Mouse (Mus musculus) small intestine, adult 2 months (tissue): Measurements from ENCODE around the gene Adcy5. TPM values are rescaled to one million over a fixed set of nuclear protein-coding genes. Genes with fewer than 3 reads are reported as not detected.

Experiments used
- H3K27ac ChIP-seq: fragments of 200-500 bp; 2 replicates; pipeline ENCODE4 v1.5.1; 2012; ENCODE audit warnings: low read depth, low read length, control low read depth, inconsistent platforms; ENCODE audit not compliant: insufficient read depth
- H3K27me3 ChIP-seq: fragments of 200-500 bp; 2 replicates; pipeline ENCODE4 v1.6.1; 2012; ENCODE audit warnings: mild to moderate bottlenecking, moderate library complexity, low read length, inconsistent platforms; ENCODE audit not compliant: control insufficient read depth, insufficient read depth
- H3K36me3 ChIP-seq: fragments of 200-500 bp; 2 replicates; pipeline ENCODE4 v1.6.1; 2012; ENCODE audit warnings: mild to moderate bottlenecking, low read length, control low read depth, inconsistent platforms; ENCODE audit not compliant: control insufficient read depth, insufficient read depth
- H3K4me1 ChIP-seq: fragments of 200-500 bp; 2 replicates; pipeline ENCODE4 v1.6.1; 2012; ENCODE audit warnings: low read length, inconsistent platforms, mixed read lengths; ENCODE audit not compliant: control insufficient read depth, insufficient read depth, insufficient read length
- H3K4me3 ChIP-seq: fragments of 200-500 bp; 2 replicates; pipeline ENCODE4 v1.5.1; 2012; ENCODE audit warnings: low read depth, mild to moderate bottlenecking, control low read depth, inconsistent platforms, low read length, moderate library complexity
- CTCF ChIP-seq: fragments of 200-500 bp; IDR thresholded peaks from 2 replicates; pipeline ENCODE4 v1.5.1; 2012; ENCODE audit warnings: low read depth, mild to moderate bottlenecking, control low read depth, inconsistent platforms, low read length, moderate library complexity, mixed read lengths; ENCODE audit not compliant: insufficient replicate concordance, insufficient read length; ENCODE audit errors: extremely low read depth
- POLR2A ChIP-seq: fragments of 200-500 bp; IDR thresholded peaks from 2 replicates; pipeline ENCODE4 v1.6.1; 2012; ENCODE audit warnings: low read depth, mild to moderate bottlenecking, control low read depth, inconsistent platforms, low read length, moderate library complexity
- WGBS: fragments of 180-500 bp; shearing (Covaris S2); methylation state at CpG from one replicate; pipeline ENCODE4 v1.1.7; 2018; 5-methylcytosine and 5-hydroxymethylcytosine counted together
- polyA plus RNA-seq: library from polyadenylated mRNA; depleted of rRNA; stranded (reverse); fragments of >200 nt; gene quantifications from 2 replicates; pipeline ENCODE4 v1.2.3, GENCODE M21; 2012

The Adcy5 gene
- polyA plus RNA-seq, 1 experiment: 13.0 TPM

- WGBS: 72% methylated on average over 5 of the region's 5 CpGs
- no peak overlapping the region for H3K27ac ChIP-seq
- TF ChIP-seq POLR2A (no peak), CTCF (no peak)
Measured at GRCm38 (mm10) chr16:35205681-35206080, 51.0 kb downstream of the Adcy5 start.

GRCm38 (mm10) chr16:35206426-35206825 lies 51.7 kb downstream of the Adcy5 start:
- H3K4me1 ChIP-seq: no peaks in the 10 kb centered on the region
- no peak overlapping the region for H3K4me3 ChIP-seq
- no peaks in the 10 kb centered on the region for H3K36me3 ChIP-seq
- TF ChIP-seq POLR2A: no peak
- TF ChIP-seq CTCF: no peak
- no peaks in the 10 kb centered on the region for H3K27me3 ChIP-seq
- no peak overlapping the region for H3K27ac ChIP-seq
- WGBS: 78% methylated on average over 6 of the region's 6 CpGs

More at GRCm38 (mm10) chr16:35205681-35206080, 51.0 kb downstream of the Adcy5 start:
- Histone ChIP-seq H3K4me1 (no peaks in the 10 kb centered on the region), H3K36me3 (no peaks in the 10 kb centered on the region), H3K27me3 (no peaks in the 10 kb centered on the region), H3K4me3 (no peak overlapping the region)

- Histone ChIP-seq H3K4me3 (no peak overlapping the region), H3K27me3 (no peaks in the 10 kb centered on the region), H3K36me3 (no peaks in the 10 kb centered on the region), H3K27ac (no peak overlapping the region), H3K4me1 (no peaks in the 10 kb centered on the region)
- TF ChIP-seq POLR2A: no peak
- no peak for TF ChIP-seq CTCF
- WGBS: 60% methylated on average over 3 of the region's 3 CpGs
Measured at GRCm38 (mm10) chr16:35208796-35209195, 54.1 kb downstream of the Adcy5 start.

GRCm38 (mm10) chr16:35209753-35210152 lies 55.1 kb downstream of the Adcy5 start:
- TF ChIP-seq CTCF: no peak
- no peak for TF ChIP-seq POLR2A

GRCm38 (mm10) chr16:35215047-35215446 lies 60.4 kb downstream of the Adcy5 start:
- no peaks in the 10 kb centered on the region for H3K36me3 ChIP-seq
- H3K27ac ChIP-seq: no peak overlapping the region
- 47% methylated on average over 7 of the region's 7 CpGs for WGBS
- H3K4me1 ChIP-seq: no peaks in the 10 kb centered on the region; the same call in 1 of the 2 replicates
- H3K27me3 ChIP-seq: no peaks in the 10 kb centered on the region
- no peak overlapping the region for H3K4me3 ChIP-seq
- TF ChIP-seq POLR2A (no peak), CTCF (no peak)

More at GRCm38 (mm10) chr16:35209753-35210152, 55.1 kb downstream of the Adcy5 start:
- Histone ChIP-seq H3K4me3 (no peak overlapping the region), H3K36me3 (no peaks in the 10 kb centered on the region), H3K27ac (no peak overlapping the region), H3K4me1 (no peaks in the 10 kb centered on the region; the same call in 1 of the 2 replicates), H3K27me3 (no peaks in the 10 kb centered on the region)
- WGBS: 78% methylated on average over 5 of the region's 5 CpGs

- H3K36me3 ChIP-seq: no peaks in the 10 kb centered on the region
- 33% methylated on average over 5 of the region's 5 CpGs for WGBS
- H3K4me3 ChIP-seq: no peak overlapping the region
- H3K4me1 ChIP-seq: no peaks in the 10 kb centered on the region; the same call in 1 of the 2 replicates
- no peak for TF ChIP-seq POLR2A
- no peak for TF ChIP-seq CTCF
- peak overlapping the region; percentile 52 for H3K27ac ChIP-seq
- no peaks in the 10 kb centered on the region for H3K27me3 ChIP-seq
Measured at GRCm38 (mm10) chr16:35215498-35215897, 60.8 kb downstream of the Adcy5 start.

GRCm38 (mm10) chr16:35216826-35217491 lies 62.3 kb downstream of the Adcy5 start:
- no peak for TF ChIP-seq CTCF
- TF ChIP-seq POLR2A: no peak
- peaks cover 2% of the 10 kb centered on the region; the same call in 1 of the 2 replicates for H3K4me1 ChIP-seq
- 0 out of 2 replicates have a peak overlapping the region, but pooled peaks have one; percentile 52 for H3K27ac ChIP-seq
- no peak overlapping the region for H3K4me3 ChIP-seq
- WGBS: 51% methylated on average over 6 of the region's 6 CpGs
- H3K36me3 ChIP-seq: no peaks in the 10 kb centered on the region
- H3K27me3 ChIP-seq: no peaks in the 10 kb centered on the region
